Mouse (Mus musculus) spleen, adult 18-20 months (tissue): ENCODE results near the gene Rps12-ps3.

Source experiments
- DNase-seq, 2 experiments: peaks; one replicate each; pipeline ENCODE4 v3.0.0; 2022; ENCODE audit warnings: mixed read lengths in 2 of 2

Gene Rps12-ps3

GRCm38 (mm10) chr19:59321990-59322389 is at the start of gene Rps12-ps3:
Gene Rps12-ps3, plus strand, starts transcription at chr19:59322290.
- DNase-seq, result no peak

DNA sequence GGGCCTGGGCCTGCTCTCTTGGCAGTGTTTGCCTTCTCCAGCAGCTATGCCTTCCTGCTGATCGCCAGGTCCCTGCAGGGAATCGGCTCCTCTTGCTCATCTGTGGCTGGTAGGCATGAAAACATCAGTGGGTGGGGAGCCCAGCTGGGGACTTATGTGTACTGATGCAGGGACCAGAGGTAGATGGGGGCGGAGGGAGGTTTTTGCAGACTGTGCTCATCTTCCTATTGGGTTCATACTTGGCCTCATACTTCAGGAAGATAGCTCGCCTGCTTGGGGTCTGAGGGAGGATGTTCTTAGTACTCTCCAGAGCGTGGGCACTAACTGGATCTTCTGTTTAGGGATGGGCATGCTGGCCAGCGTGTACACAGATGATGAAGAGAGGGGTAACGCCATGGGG is 48.9 kb upstream of the Rps12-ps3 start:
- no peak for DNase-seq

- no peak for DNase-seq
Measured at GRCm38 (mm10) chr19:59276354-59276753, 45.7 kb upstream of the Rps12-ps3 start.

- no peak for DNase-seq
Measured at GRCm38 (mm10) chr19:59280841-59281240, 41.2 kb upstream of the Rps12-ps3 start.

GRCm38 (mm10) chr19:59282001-59282400 is 40.1 kb upstream of the Rps12-ps3 start:
- DNase-seq, result no peak

- DNase-seq, result no peak
Measured at GRCm38 (mm10) chr19:59289042-59289441, 33.0 kb upstream of the Rps12-ps3 start.

GRCm38 (mm10) chr19:59289811-59290210 is 32.3 kb upstream of the Rps12-ps3 start:
- DNase-seq, result no peak

GRCm38 (mm10) chr19:59292183-59292839 is 29.8 kb upstream of the Rps12-ps3 start:
- DNase-seq, result no peak

DNA sequence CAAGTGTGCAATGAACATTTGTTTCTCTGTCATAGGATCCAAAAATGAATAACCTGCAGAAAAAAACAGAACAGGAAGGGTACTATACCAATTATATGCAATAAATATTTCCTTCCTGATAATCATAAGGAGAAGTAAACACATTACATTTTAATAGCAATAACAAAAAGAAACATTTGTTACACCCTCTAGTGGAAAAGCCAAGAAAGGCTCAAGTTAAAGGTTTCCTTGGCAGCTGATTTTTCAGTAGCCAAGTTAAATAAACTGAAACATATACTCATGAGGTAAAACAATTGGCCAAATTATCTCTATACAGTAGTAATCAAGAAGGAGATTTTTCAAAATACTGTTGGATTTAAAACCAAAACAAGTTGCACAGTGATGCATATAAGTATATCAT is 6.8 kb upstream of the Rps12-ps3 start:
- DNase-seq, result no peak

DNA sequence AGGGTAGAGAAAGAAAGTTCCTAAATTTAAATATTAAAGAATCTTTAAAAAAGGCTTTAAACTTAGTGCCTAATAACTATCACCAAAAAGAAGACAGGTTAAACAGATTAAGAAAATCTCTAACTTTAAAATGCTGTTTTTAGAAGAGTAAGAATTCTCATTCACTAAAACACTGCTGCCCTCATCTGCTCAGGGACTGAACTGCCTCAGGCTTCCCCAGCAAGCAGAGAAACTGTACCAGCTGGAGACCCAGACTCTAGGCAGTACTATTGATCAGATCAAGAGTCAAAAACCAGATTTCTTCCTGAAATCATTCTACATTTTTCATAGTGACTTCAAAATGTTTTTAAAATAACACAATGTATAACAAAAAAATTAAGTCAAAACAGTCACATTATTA is 5.5 kb upstream of the Rps12-ps3 start:
- peak in 1 of 2 experiments; percentile 18 for DNase-seq

- no peak for DNase-seq
Measured at GRCm38 (mm10) chr19:59330816-59331225, 8.7 kb downstream of the Rps12-ps3 start.

- no peak for DNase-seq
Measured at GRCm38 (mm10) chr19:59336655-59337054, 14.6 kb downstream of the Rps12-ps3 start.

DNA sequence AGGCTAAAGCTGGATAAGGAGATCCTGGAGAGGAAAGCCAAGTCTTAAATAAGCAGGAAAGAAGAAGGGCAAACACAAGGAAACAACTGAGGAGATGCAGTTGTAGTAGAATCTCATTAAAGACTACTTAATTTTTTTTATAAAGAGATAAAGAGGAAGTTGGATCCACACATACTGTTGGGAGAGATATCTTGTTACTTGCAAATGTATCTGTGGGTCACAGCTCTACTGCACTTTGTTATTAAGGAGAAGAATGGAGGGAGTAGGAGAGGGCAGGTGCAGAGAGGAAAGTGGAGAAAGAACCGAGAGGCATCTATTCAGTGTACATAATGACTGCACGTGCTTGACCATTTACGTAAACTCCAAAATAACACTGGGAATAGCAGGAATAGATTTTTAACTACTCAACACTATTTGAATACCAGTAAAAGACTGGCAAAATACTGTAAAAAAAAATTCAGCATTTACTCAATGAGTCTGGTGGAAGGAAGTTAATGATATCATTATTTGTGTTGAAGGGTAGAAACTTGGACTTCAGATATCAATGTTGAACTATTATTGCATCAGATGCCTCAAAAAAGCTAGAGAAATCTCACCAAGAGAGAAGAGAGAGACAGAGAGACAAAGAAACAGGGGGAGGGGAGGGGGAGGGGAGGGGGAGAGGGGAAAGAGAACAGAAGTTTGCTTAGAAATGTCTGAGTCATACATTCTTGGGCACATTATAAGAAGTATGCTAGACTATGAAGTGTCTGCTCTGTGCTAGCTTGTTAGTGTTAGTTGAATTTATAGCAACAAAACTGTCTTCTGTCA is 16.0 kb downstream of the Rps12-ps3 start:
- DNase-seq, result no peak

DNA sequence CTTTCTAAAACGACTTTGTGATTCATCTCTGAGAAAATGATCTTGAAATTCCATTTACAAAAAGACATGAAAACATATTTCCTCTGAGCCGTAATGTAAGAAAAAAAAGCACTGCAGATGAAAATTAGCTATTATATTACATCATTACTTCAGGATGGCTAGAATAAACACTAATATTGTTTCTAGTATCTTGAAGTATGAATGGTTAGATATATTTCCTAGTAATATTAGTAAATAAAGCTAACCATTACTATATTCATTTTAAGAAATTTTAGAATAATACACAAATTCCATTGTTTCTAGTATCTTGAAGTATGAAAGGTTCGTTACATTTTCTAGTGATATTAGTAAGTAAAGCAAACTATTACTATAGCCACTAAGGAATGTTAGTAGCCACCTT is 17.8 kb downstream of the Rps12-ps3 start:
- DNase-seq, result no peak

DNA sequence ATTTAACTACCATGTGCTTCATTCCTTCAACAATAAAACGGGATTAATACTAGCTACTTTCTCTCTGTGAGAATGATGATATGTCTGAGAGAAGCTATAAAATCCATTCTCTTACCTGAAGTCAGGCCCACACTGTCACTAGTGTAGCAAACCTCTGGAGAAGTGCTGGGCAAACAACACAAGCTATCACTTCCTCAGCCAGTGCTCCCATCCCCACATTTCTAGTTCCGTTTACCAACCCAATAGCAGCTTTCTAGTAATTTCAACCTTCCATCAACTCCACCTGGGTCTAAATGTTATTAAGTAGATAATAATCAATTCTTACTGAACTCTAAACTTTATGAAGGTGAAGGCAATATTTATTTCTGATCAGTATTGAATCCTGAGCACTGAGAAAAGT is 20.9 kb downstream of the Rps12-ps3 start:
- DNase-seq, result no peak

DNA sequence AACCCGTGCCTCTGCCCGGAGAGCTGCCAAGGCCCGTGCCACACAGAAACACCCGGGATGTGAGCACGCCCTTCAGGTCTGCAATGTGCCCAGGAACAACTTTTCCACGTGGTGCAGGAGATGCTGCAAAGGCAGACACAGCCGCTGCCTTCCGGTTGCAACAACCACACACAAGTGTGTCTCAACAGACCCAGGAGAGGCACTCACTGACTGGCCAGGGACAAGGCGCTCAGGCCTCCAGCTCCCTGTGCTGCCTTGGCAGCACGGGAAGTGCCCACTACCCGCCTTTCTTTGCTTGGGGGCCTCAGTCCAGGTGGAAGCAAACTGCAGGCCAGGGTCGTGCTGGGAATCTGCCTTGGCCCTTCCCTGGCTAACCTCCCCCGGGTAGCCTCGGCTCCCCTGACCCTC is 22.2 kb downstream of the Rps12-ps3 start:
- DNase-seq, result peak; percentile 13 to 26

DNA sequence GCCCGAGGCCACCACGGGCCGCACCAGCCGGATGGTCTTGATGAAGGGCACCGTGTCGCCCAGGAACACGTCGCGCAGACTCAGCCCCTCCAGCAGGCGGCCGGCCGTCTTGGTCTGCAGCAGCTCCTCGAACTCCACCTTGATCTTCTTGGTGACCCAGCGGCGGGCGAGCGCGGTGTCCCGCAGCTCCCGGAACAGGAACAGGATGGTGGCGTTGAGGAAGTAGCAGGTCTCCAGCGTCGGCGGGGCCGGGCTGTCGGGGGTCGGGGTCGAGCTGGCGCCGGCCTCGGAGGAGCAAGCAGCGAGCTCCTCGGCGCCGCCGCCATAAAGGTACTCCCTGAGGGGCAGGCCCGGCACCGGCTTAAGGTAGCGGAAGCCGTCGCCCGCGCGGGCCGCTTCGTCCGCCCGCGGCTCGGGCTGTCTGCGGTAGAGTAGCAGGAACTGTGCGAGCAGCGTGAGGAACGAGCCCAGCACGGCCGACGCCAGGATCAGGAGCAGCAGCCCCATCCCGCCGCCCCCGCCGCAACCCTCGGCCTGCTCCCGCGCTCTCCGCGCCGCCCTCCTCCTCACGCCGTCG is 23.1 kb downstream of the Rps12-ps3 start:
- DNase-seq, result peak; percentile 59 to 65

DNA sequence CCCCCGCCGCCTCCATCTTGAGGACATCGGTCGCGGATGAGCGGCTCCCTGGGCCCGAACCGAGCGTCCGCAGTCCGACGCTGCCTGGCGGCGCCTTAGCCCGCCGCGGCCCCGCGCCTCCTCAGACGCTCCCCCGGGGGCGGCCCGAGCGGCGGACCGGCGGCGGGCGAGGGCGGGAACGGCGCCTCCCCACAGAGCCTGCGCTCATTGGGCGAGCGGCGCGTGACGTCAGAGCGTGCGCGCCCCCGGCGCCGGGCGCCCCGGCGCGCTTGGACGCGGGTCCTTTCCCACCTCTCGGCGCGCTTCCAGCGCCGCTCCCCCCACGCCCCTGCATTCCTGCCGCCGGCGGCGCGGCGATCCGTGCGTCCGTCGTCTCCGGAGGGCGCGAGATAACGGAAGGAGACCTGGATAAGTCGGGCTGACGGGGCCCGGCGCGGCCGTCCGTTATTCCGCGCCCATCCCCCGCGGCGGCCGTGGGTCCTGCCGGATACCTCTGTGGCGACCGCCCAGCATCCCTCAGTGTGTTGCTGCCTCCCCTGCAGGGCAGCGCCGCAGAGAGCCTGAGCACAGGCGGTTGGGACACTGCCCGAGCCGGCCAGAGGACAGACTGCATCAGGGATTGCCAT is 23.7 kb downstream of the Rps12-ps3 start, which contains the start of gene Pdzd8:
TSS of gene Pdzd8 (minus strand) at position 123 of the 626 bp plus-strand sequence.
- DNase-seq, result peak; percentile 80 to 90

GRCm38 (mm10) chr19:59346325-59346724 is 24.2 kb downstream of the Rps12-ps3 start:
- DNase-seq, result no peak

DNA sequence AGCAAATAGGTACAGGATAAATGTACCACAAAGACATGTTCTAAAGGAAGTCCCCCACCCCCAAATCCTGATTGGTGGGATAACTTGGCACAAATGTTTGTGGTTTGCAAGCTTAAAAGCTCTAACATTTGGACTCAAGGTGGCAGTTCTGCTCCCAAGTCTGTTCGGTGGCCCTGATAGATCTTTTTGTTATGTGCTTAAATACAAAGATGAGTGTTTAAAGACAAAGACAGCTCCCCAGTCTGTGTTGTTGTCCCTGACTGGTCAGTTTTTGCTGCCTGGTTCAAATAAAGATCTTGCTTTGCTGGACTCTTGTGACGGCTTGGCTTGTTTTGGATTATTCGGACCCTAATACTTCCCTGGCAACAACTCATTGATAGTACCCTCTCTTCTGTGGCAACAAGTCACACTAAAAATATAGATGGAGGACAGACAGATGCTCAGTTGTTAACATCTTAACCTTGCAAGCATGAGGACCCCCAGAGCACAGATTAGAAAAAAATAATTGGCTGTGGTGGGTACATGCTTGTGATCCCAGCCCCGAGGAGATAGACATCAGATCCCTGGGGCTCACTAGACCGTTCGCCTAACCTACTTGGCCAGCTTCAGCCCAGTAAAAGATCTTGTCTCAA is 27.4 kb downstream of the Rps12-ps3 start:
- DNase-seq, result no peak

DNA sequence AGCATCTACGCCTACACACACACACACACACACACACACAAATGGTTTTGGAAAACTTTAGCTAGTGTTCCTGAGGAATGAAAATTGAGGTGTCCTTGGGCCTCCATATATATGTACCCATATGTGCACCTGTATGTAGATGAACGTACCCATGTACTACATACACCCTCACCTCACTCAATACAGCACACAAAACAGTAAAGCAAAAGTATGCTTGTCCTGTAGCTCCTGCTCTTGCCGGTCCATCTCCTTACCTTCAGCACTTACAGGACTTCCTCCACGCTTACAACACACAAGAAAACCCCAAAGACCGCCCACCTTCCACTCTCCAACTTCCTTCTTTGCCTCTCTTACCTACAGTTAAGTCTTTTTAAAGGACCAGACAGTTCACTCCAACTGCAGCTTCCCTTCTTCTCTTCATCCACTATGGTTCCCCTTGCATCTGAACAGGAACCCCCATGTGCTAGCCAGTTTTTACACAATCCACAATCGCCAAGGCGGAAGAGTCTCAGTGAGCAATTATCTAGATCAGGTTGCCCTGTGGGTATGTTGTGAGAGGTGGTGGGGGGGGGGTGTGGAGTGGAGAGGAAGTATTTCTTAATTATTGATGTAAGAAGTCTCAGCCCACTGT is 28.3 kb downstream of the Rps12-ps3 start:
- DNase-seq, result peak; percentile 10 to 39

DNA sequence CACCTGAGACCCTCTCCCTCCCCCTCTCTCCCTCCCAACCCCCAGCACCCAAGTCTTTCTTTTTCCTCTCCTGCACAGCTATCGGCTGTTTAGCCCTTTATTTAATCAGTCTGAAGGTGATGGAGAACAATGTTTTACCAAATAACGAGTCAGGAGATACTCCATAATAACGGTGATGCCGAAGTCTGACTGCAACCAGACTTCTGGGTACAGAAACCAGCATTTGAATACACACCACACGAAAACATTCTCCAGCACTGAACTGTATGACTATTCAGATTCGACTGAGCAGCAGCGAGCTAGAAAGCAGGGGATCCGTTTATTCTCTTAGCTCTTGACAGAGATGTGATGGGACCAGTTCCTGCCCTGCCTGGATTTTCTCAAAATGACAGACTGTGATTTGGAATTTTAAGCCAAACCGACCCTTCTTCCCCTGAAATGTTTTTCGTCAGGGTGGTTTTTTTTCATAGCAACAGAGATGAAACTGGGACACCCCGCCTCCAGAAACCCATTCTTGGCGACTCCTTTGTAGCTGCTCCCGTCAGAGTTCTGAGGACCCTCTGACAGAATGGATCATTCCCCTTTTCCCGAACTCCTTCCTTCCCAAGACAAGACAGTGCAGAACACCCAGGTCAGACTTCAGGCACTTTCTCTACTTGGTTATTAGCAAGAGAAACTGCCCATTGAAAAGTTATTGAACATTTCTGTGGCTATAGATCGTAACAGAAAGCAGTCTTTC is 29.2 kb downstream of the Rps12-ps3 start:
- no peak for DNase-seq
